Mouse (Mus musculus) small intestine, adult 2 months (tissue): ENCODE data around the gene Gm867. TPM values are rescaled to one million over a fixed set of nuclear protein-coding genes. Genes with fewer than 3 reads are reported as not detected.

Source experiments
- H3K27ac ChIP-seq: fragments of 200-500 bp; 2 replicates; pipeline ENCODE4 v1.5.1; 2012; ENCODE audit warnings: low read depth, low read length, control low read depth, inconsistent platforms; ENCODE audit not compliant: insufficient read depth
- H3K27me3 ChIP-seq: fragments of 200-500 bp; 2 replicates; pipeline ENCODE4 v1.6.1; 2012; ENCODE audit warnings: mild to moderate bottlenecking, moderate library complexity, low read length, inconsistent platforms; ENCODE audit not compliant: control insufficient read depth, insufficient read depth
- H3K36me3 ChIP-seq: fragments of 200-500 bp; 2 replicates; pipeline ENCODE4 v1.6.1; 2012; ENCODE audit warnings: mild to moderate bottlenecking, low read length, control low read depth, inconsistent platforms; ENCODE audit not compliant: control insufficient read depth, insufficient read depth
- H3K4me1 ChIP-seq: fragments of 200-500 bp; 2 replicates; pipeline ENCODE4 v1.6.1; 2012; ENCODE audit warnings: low read length, inconsistent platforms, mixed read lengths; ENCODE audit not compliant: control insufficient read depth, insufficient read depth, insufficient read length
- H3K4me3 ChIP-seq: fragments of 200-500 bp; 2 replicates; pipeline ENCODE4 v1.5.1; 2012; ENCODE audit warnings: low read depth, mild to moderate bottlenecking, control low read depth, inconsistent platforms, low read length, moderate library complexity
- CTCF ChIP-seq: fragments of 200-500 bp; IDR thresholded peaks from 2 replicates; pipeline ENCODE4 v1.5.1; 2012; ENCODE audit warnings: low read depth, mild to moderate bottlenecking, control low read depth, inconsistent platforms, low read length, moderate library complexity, mixed read lengths; ENCODE audit not compliant: insufficient replicate concordance, insufficient read length; ENCODE audit errors: extremely low read depth
- POLR2A ChIP-seq: fragments of 200-500 bp; IDR thresholded peaks from 2 replicates; pipeline ENCODE4 v1.6.1; 2012; ENCODE audit warnings: low read depth, mild to moderate bottlenecking, control low read depth, inconsistent platforms, low read length, moderate library complexity
- WGBS: fragments of 180-500 bp; shearing (Covaris S2); methylation state at CpG from one replicate; pipeline ENCODE4 v1.1.7; 2018; 5-methylcytosine and 5-hydroxymethylcytosine counted together
- polyA plus RNA-seq: library from polyadenylated mRNA; depleted of rRNA; stranded (reverse); fragments of >200 nt; gene quantifications from 2 replicates; pipeline ENCODE4 v1.2.3, GENCODE M21; 2012; rRNA removed

The Gm867 gene
- polyA plus RNA-seq, 1 experiment, result not detected

- H3K27me3 ChIP-seq, result no peaks in the 10 kb centered on the region
- TF ChIP-seq POLR2A, result no peak
- no peak for TF ChIP-seq CTCF
- WGBS, result 90% methylated on average over 5 of the region's 5 CpGs
These were observed 44.7 kb downstream of the Gm867 start for GRCm38 (mm10) chr10:75895730-75896129.

GRCm38 (mm10) chr10:75894601-75895000 is 45.9 kb downstream of the Gm867 start:
- Histone ChIP-seq H3K36me3 (peaks cover 24% of the 10 kb centered on the region), H3K4me1 (peaks cover 8% of the 10 kb centered on the region), H3K27me3 (no peaks in the 10 kb centered on the region), H3K4me3 (peak overlapping the region; percentile 58), H3K27ac (no peak overlapping the region)
- TF ChIP-seq POLR2A (no peak), CTCF (no peak)
- 75% methylated on average over 6 of the region's 6 CpGs for WGBS

More at GRCm38 (mm10) chr10:75895730-75896129, 44.7 kb downstream of the Gm867 start:
- H3K27ac ChIP-seq, result no peak overlapping the region
- H3K36me3 ChIP-seq, result peaks cover 29% of the 10 kb centered on the region
- peaks cover 8% of the 10 kb centered on the region for H3K4me1 ChIP-seq
- H3K4me3 ChIP-seq, result no peak overlapping the region

- no peak within 1 kb of the TSS for H3K27ac ChIP-seq
- 1% methylated on average over 51 of the region's 51 CpGs for WGBS
- H3K4me3 ChIP-seq, result peak within 1 kb of the TSS; percentile 58
- H3K36me3 ChIP-seq, result peaks cover 23% of the 10 kb centered on the region
- no peaks in the 10 kb centered on the region for H3K27me3 ChIP-seq
- H3K4me1 ChIP-seq, result peaks cover 8% of the 10 kb centered on the region
- TF ChIP-seq CTCF (no peak), POLR2A (no peak)
These were observed 47.3 kb downstream of the Gm867 start, which contains the start of gene Derl3 for GRCm38 (mm10) chr10:75893089-75893750. TSS of gene Derl3 (plus strand) at chr10:75893413.

- H3K27me3 ChIP-seq, result no peaks in the 10 kb centered on the region
- TF ChIP-seq POLR2A, result no peak
- no peak for TF ChIP-seq CTCF
- no peak overlapping the region for H3K4me3 ChIP-seq
- H3K36me3 ChIP-seq, result no peaks in the 10 kb centered on the region
- peaks cover 8% of the 10 kb centered on the region for H3K4me1 ChIP-seq
- WGBS, result 51% methylated on average over 8 of the region's 8 CpGs
- no peak overlapping the region for H3K27ac ChIP-seq
These were observed 50.9 kb downstream of the Gm867 start for GRCm38 (mm10) chr10:75889406-75890153.

Other genes starting within 250 kb of the Gm867 start
- gene Cabin1, start 176.3 kb downstream of the Gm867 start, polyA plus RNA-seq, result 25.0 and 39.0 TPM in 2 replicates
- gene Ddt, start 167.3 kb downstream of the Gm867 start, polyA plus RNA-seq, result 47.3 and 67.8 TPM in 2 replicates
- gene Gm20441, start 159.7 kb downstream of the Gm867 start, polyA plus RNA-seq, result not detected in 2 replicates
- gene Gstt3, start 159.3 kb downstream of the Gm867 start, polyA plus RNA-seq, result 45.3 and 54.7 TPM in 2 replicates
- gene Gstt1, start 142.1 kb downstream of the Gm867 start, polyA plus RNA-seq, result 103 and 157 TPM in 2 replicates
- not detected in 2 replicates for gene Gstt4, start 118.1 kb downstream of the Gm867 start, polyA plus RNA-seq
- 68.6 and 89.9 TPM in 2 replicates for gene Gstt2, start 103.2 kb downstream of the Gm867 start, polyA plus RNA-seq
- 755 and 830 TPM in 2 replicates for gene Mif, start 80.4 kb downstream of the Gm867 start, polyA plus RNA-seq
- gene Derl3, start 47.3 kb downstream of the Gm867 start, polyA plus RNA-seq, result 145 and 219 TPM in 2 replicates
- gene Smarcb1, start 19.1 kb downstream of the Gm867 start, polyA plus RNA-seq, result 19.9 and 34.1 TPM in 2 replicates
- gene Chchd10, start 7.5 kb downstream of the Gm867 start, polyA plus RNA-seq, result 799 and 1,071 TPM in 2 replicates
- 3.4 and 7.5 TPM in 2 replicates for gene Mmp11, start 4.2 kb downstream of the Gm867 start, polyA plus RNA-seq
- 16.0 and 54.3 TPM in 2 replicates for gene Vpreb3, start 2.4 kb upstream of the Gm867 start, polyA plus RNA-seq
- 0.20 and 0.22 TPM in 2 replicates for gene Gm5134, start 13.8 kb upstream of the Gm867 start, polyA plus RNA-seq
- 2.6 and 6.3 TPM in 2 replicates for gene Zfp280b, start 92.0 kb upstream of the Gm867 start, polyA plus RNA-seq
- 3.2 and 53.8 TPM in 2 replicates for gene Slc5a4b, start 170.3 kb upstream of the Gm867 start, polyA plus RNA-seq
- 4.6 and 51.9 TPM in 2 replicates for gene Slc5a4a, start 206.8 kb upstream of the Gm867 start, polyA plus RNA-seq